Mouse (Mus musculus): ENCODE data around the gene Atp5j2. TPM values are rescaled to one million over a fixed set of nuclear protein-coding genes. Genes with fewer than 3 reads are reported as not detected.
"Not testable (repeated sequence)": the region's sequence is repeated elsewhere in the genome, so short reads cannot be mapped to it uniquely, and the experiment has no call there.

Atp5j2 gene
- polyA plus RNA-seq, 1 experiment from 2014 or later = 568 TPM

GRCm38 (mm10) chr5:145208391-145208790, 16.5 kb upstream of the Atp5j2 start:
- not testable (repeated sequence) for H3K4me2 ChIP-seq (ENCODE audit: low read depth, severe bottlenecking); H3K27me3 ChIP-seq (ENCODE audit: control insufficient read depth, insufficient read depth, low read length); ATAC-seq (ENCODE audit: insufficient number of reproducible peaks, low FRiP score, low TSS enrichment, low read depth); H3K9ac ChIP-seq (ENCODE audit: low read length); DNase-seq (ENCODE audit: low spot score); H3K27ac ChIP-seq (replicated peaks; ENCODE audit: low read depth, low read length); H3K36me3 ChIP-seq (ENCODE audit: control insufficient read depth, insufficient read depth, low read length); H3K9me3 ChIP-seq (ENCODE audit: control insufficient read depth, low read length); H3K4me3 ChIP-seq (ENCODE audit: low read depth, low read length); H3K4me1 ChIP-seq (ENCODE audit: control insufficient read depth, insufficient read depth, low read length)
- WGBS = 45% methylated on average over 11 of the region's 11 CpGs

- H3K36me3 ChIP-seq (ENCODE audit: control insufficient read depth, insufficient read depth, low read length) = peaks cover 7% of the 10 kb centered on the region; the same call in 1 of the 2 replicates
- H3K4me2 ChIP-seq (ENCODE audit: low read depth, severe bottlenecking) = no peak overlapping the region
- no peak for ATAC-seq (ENCODE audit: insufficient number of reproducible peaks, low FRiP score, low TSS enrichment, low read depth)
Observed at GRCm38 (mm10) chr5:145207954-145208353, 16.1 kb upstream of the Atp5j2 start.

GRCm38 (mm10) chr5:145207385-145207784, 15.5 kb upstream of the Atp5j2 start:
- ATAC-seq (ENCODE audit: insufficient number of reproducible peaks, low FRiP score, low TSS enrichment, low read depth) = no peak
- no peak for DNase-seq (ENCODE audit: low spot score)
- H3K9me3 ChIP-seq (ENCODE audit: control insufficient read depth, low read length) = no peaks in the 10 kb centered on the region
- H3K27ac ChIP-seq (replicated peaks; ENCODE audit: low read depth, low read length) = no peak overlapping the region
- 98% methylated on average over 6 of the region's 6 CpGs for WGBS
- peaks cover 7% of the 10 kb centered on the region; the same call in 1 of the 2 replicates for H3K36me3 ChIP-seq (ENCODE audit: control insufficient read depth, insufficient read depth, low read length)
- no peaks in the 10 kb centered on the region for H3K27me3 ChIP-seq (ENCODE audit: control insufficient read depth, insufficient read depth, low read length)
- H3K4me3 ChIP-seq (ENCODE audit: low read depth, low read length) = no peak overlapping the region
- H3K4me1 ChIP-seq (ENCODE audit: control insufficient read depth, insufficient read depth, low read length) = peaks cover 7% of the 10 kb centered on the region
- H3K9ac ChIP-seq (ENCODE audit: low read length) = no peak overlapping the region
- no peak overlapping the region for H3K4me2 ChIP-seq (ENCODE audit: low read depth, severe bottlenecking)

More at GRCm38 (mm10) chr5:145207954-145208353, 16.1 kb upstream of the Atp5j2 start:
- 80% methylated on average over 5 of the region's 6 CpGs for WGBS
- Histone ChIP-seq H3K9me3 (ENCODE audit: control insufficient read depth, low read length) (no peaks in the 10 kb centered on the region), H3K4me1 (ENCODE audit: control insufficient read depth, insufficient read depth, low read length) (peaks cover 7% of the 10 kb centered on the region), H3K4me3 (ENCODE audit: low read depth, low read length) (no peak overlapping the region), H3K27me3 (ENCODE audit: control insufficient read depth, insufficient read depth, low read length) (no peaks in the 10 kb centered on the region), H3K9ac (ENCODE audit: low read length) (no peak overlapping the region), H3K27ac (replicated peaks; ENCODE audit: low read depth, low read length) (no peak overlapping the region)
- no peak for DNase-seq (ENCODE audit: low spot score)

- no peaks in the 10 kb centered on the region for H3K27me3 ChIP-seq (ENCODE audit: control insufficient read depth, insufficient read depth, low read length)
- ATAC-seq (ENCODE audit: insufficient number of reproducible peaks, low FRiP score, low TSS enrichment, low read depth) = no peak
- no peak overlapping the region for H3K27ac ChIP-seq (replicated peaks; ENCODE audit: low read depth, low read length)
- WGBS = 22% methylated on average over 9 of the region's 9 CpGs
- no peaks in the 10 kb centered on the region for H3K9me3 ChIP-seq (ENCODE audit: control insufficient read depth, low read length)
- H3K9ac ChIP-seq (ENCODE audit: low read length) = no peak overlapping the region
- no peak for DNase-seq (ENCODE audit: low spot score)
- H3K36me3 ChIP-seq (ENCODE audit: control insufficient read depth, insufficient read depth, low read length) = peaks cover 4% of the 10 kb centered on the region; the same call in 1 of the 2 replicates
- peak overlapping the region; percentile 42 for H3K4me3 ChIP-seq (ENCODE audit: low read depth, low read length)
- H3K4me1 ChIP-seq (ENCODE audit: control insufficient read depth, insufficient read depth, low read length) = peaks cover 7% of the 10 kb centered on the region
- peak overlapping the region; percentile 30 for H3K4me2 ChIP-seq (ENCODE audit: low read depth, severe bottlenecking)
Observed at GRCm38 (mm10) chr5:145205041-145205440, 13.2 kb upstream of the Atp5j2 start.

- 0 out of 2 replicates have a peak within 1 kb of the TSS, but pooled peaks have one; percentile 41 for H3K9ac ChIP-seq (ENCODE audit: low read length)
Observed at GRCm38 (mm10) chr5:145203936-145204691, 12.3 kb upstream of the Atp5j2 start, which contains the start of gene Zkscan5. Gene Zkscan5 (plus strand): TSS chr5:145204562.

GRCm38 (mm10) chr5:145202446-145202845, 10.6 kb upstream of the Atp5j2 start:
- DNase-seq (ENCODE audit: low spot score) (no peak), ATAC-seq (ENCODE audit: insufficient number of reproducible peaks, low FRiP score, low TSS enrichment, low read depth) (no peak)
- Histone ChIP-seq H3K4me1 (ENCODE audit: control insufficient read depth, insufficient read depth, low read length) (peaks cover 7% of the 10 kb centered on the region), H3K4me3 (ENCODE audit: low read depth, low read length) (no peak overlapping the region), H3K27me3 (ENCODE audit: control insufficient read depth, insufficient read depth, low read length) (no peaks in the 10 kb centered on the region), H3K36me3 (ENCODE audit: control insufficient read depth, insufficient read depth, low read length) (peaks cover 4% of the 10 kb centered on the region; the same call in 1 of the 2 replicates), H3K9ac (ENCODE audit: low read length) (no peak overlapping the region), H3K9me3 (ENCODE audit: control insufficient read depth, low read length) (no peaks in the 10 kb centered on the region), H3K27ac (replicated peaks; ENCODE audit: low read depth, low read length) (no peak overlapping the region), H3K4me2 (ENCODE audit: low read depth, severe bottlenecking) (no peak overlapping the region)
- 51% methylated on average over 3 of the region's 3 CpGs for WGBS

More at GRCm38 (mm10) chr5:145203936-145204691, 12.3 kb upstream of the Atp5j2 start, which contains the start of gene Zkscan5:
- DNase-seq (ENCODE audit: low spot score) = peak; percentile 98
- 0 out of 2 replicates have a peak within 1 kb of the TSS, but pooled peaks have one; percentile 45 for H3K27ac ChIP-seq (replicated peaks; ENCODE audit: low read depth, low read length)
- H3K27me3 ChIP-seq (ENCODE audit: control insufficient read depth, insufficient read depth, low read length) = no peaks in the 10 kb centered on the region
- ATAC-seq (ENCODE audit: insufficient number of reproducible peaks, low FRiP score, low TSS enrichment, low read depth) = peak; percentile 95
- H3K4me3 ChIP-seq (ENCODE audit: low read depth, low read length) = peak within 1 kb of the TSS; percentile 42
- under 1% methylated on average over 22 of the region's 22 CpGs for WGBS
- peaks cover 7% of the 10 kb centered on the region for H3K4me1 ChIP-seq (ENCODE audit: control insufficient read depth, insufficient read depth, low read length)
- no peaks in the 10 kb centered on the region for H3K9me3 ChIP-seq (ENCODE audit: control insufficient read depth, low read length)
- H3K36me3 ChIP-seq (ENCODE audit: control insufficient read depth, insufficient read depth, low read length) = peaks cover 4% of the 10 kb centered on the region; the same call in 1 of the 2 replicates
- H3K4me2 ChIP-seq (ENCODE audit: low read depth, severe bottlenecking) = peak within 1 kb of the TSS; percentile 47

GRCm38 (mm10) chr5:145201321-145201991, 9.6 kb upstream of the Atp5j2 start, which contains the start of gene Zkscan14:
Gene Zkscan14 (minus strand): TSS chr5:145201868.
- no peaks in the 10 kb centered on the region for H3K9me3 ChIP-seq (ENCODE audit: control insufficient read depth, low read length)
- no peak within 1 kb of the TSS for H3K27ac ChIP-seq (replicated peaks; ENCODE audit: low read depth, low read length)
- DNase-seq (ENCODE audit: low spot score) (peak; percentile 80), ATAC-seq (ENCODE audit: insufficient number of reproducible peaks, low FRiP score, low TSS enrichment, low read depth) (0 out of 2 replicates have a peak, but pooled peaks have one; percentile 9)
- H3K4me1 ChIP-seq (ENCODE audit: control insufficient read depth, insufficient read depth, low read length) = peaks cover 7% of the 10 kb centered on the region
- no peaks in the 10 kb centered on the region for H3K36me3 ChIP-seq (ENCODE audit: control insufficient read depth, insufficient read depth, low read length)
- WGBS = 2% methylated on average over 37 of the region's 37 CpGs
- H3K4me3 ChIP-seq (ENCODE audit: low read depth, low read length) = peak within 1 kb of the TSS; percentile 85
- peak within 1 kb of the TSS; percentile 77 for H3K9ac ChIP-seq (ENCODE audit: low read length)
- H3K27me3 ChIP-seq (ENCODE audit: control insufficient read depth, insufficient read depth, low read length) = no peaks in the 10 kb centered on the region
- H3K4me2 ChIP-seq (ENCODE audit: low read depth, severe bottlenecking) = peak within 1 kb of the TSS; percentile 86

GRCm38 (mm10) chr5:145200387-145200786, 8.5 kb upstream of the Atp5j2 start:
- H3K27ac ChIP-seq (replicated peaks; ENCODE audit: low read depth, low read length) = no peak overlapping the region
- DNase-seq (ENCODE audit: low spot score) = no peak
- 80% methylated on average over 7 of the region's 7 CpGs for WGBS
- H3K9me3 ChIP-seq (ENCODE audit: control insufficient read depth, low read length) = no peaks in the 10 kb centered on the region
- 0 out of 2 replicates have a peak, but pooled peaks cover under 1% of the 10 kb centered on the region for H3K36me3 ChIP-seq (ENCODE audit: control insufficient read depth, insufficient read depth, low read length)
- no peak overlapping the region for H3K4me3 ChIP-seq (ENCODE audit: low read depth, low read length)
- H3K27me3 ChIP-seq (ENCODE audit: control insufficient read depth, insufficient read depth, low read length) = no peaks in the 10 kb centered on the region
- H3K4me2 ChIP-seq (ENCODE audit: low read depth, severe bottlenecking) = no peak overlapping the region
- no peak overlapping the region for H3K9ac ChIP-seq (ENCODE audit: low read length)
- no peak for ATAC-seq (ENCODE audit: insufficient number of reproducible peaks, low FRiP score, low TSS enrichment, low read depth)
- peaks cover 3% of the 10 kb centered on the region for H3K4me1 ChIP-seq (ENCODE audit: control insufficient read depth, insufficient read depth, low read length)
